In the genomic region with DNA sequence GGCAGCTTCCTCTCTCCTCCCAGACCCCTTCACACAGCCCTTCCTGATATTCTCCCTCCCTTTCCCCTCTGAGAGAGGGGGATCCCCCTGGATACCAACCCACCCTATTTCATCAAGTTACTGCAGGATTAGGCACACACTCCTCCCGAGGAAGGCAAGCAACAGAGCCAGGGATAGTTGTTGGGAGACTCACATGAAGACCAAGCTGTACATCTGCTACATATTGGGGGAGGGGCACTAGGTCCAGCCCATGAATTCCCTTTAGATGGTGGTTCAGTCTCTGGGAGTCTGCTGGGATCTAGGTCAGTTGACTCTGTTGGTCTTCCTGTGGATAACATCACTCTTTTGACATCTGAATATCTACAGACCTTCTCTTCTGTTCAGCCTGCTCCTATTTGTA, we compare ENCODE assay signal across 34 mouse cellular contexts.
"Had no signal": no experiment of that assay in that cellular context is flagged by ENCODE, and none has a peak within 500 bp of the region (broad histone marks: within the 10 kb centered on the region; RNA-seq: fewer than 3 reads in every experiment).

No protein-coding gene starts in this region.

- H3K9ac ChIP-seq: heart, embryonic 12.5 days; heart, embryonic 13.5 days; heart, embryonic 15.5 days; hindbrain, embryonic 12.5 days; hindbrain, embryonic 13.5 days; hindbrain, embryonic 14.5 days; hindbrain, embryonic 15.5 days; intestine, embryonic 15.5 days; kidney, embryonic 15.5 days had no signal

- H3K4me1 ChIP-seq: heart, embryonic 10.5 days; heart, embryonic 12.5 days; heart, embryonic 13.5 days; heart, embryonic 15.5 days; hindbrain, embryonic 10.5 days; hindbrain, embryonic 12.5 days; hindbrain, embryonic 13.5 days; hindbrain, embryonic 15.5 days; intestine, embryonic 15.5 days; kidney, embryonic 15.5 days had no signal

- H3K27me3 ChIP-seq: heart, embryonic 12.5 days; heart, embryonic 13.5 days; heart, embryonic 15.5 days; hindbrain, embryonic 12.5 days; hindbrain, embryonic 13.5 days; hindbrain, embryonic 15.5 days; intestine, embryonic 15.5 days; kidney, embryonic 15.5 days had no signal

- H3K4me3 ChIP-seq: heart, embryonic 10.5 days; heart, embryonic 12.5 days; heart, embryonic 13.5 days; heart, embryonic 15.5 days; hindbrain, embryonic 10.5 days; hindbrain, embryonic 12.5 days; hindbrain, embryonic 13.5 days; hindbrain, embryonic 15.5 days; intestine, embryonic 15.5 days; kidney, embryonic 15.5 days; layer of hippocampus, adult 2 months had no signal

- H3K27ac ChIP-seq: heart, embryonic 10.5 days; heart, embryonic 13.5 days; heart, embryonic 15.5 days; hindbrain, embryonic 10.5 days; hindbrain, embryonic 12.5 days; hindbrain, embryonic 13.5 days; hindbrain, embryonic 14.5 days; hindbrain, embryonic 15.5 days; hindbrain, postnatal 0 days; intestine, embryonic 15.5 days; kidney, embryonic 15.5 days; kidney, postnatal 0 days; layer of hippocampus, adult 2 months had no signal

- ATAC-seq: hindbrain, embryonic 16.5 days; hindbrain, postnatal 0 days; inflammation-experienced regulatory T-cells, adult 6 months; intestine, embryonic 15.5 days; intestine, embryonic 16.5 days; intestine, postnatal 0 days had no signal

- H3K36me3 ChIP-seq: heart, embryonic 10.5 days; heart, embryonic 12.5 days; heart, embryonic 13.5 days; heart, embryonic 15.5 days; hindbrain, embryonic 10.5 days; hindbrain, embryonic 12.5 days; hindbrain, embryonic 13.5 days; hindbrain, embryonic 15.5 days; intestine, embryonic 15.5 days; kidney, embryonic 15.5 days had no signal

- H3K4me2 ChIP-seq: heart, embryonic 11.5 days; heart, embryonic 12.5 days; heart, embryonic 13.5 days; heart, embryonic 15.5 days; hindbrain, embryonic 12.5 days; hindbrain, embryonic 13.5 days; hindbrain, embryonic 14.5 days; hindbrain, embryonic 15.5 days; intestine, embryonic 15.5 days; kidney, embryonic 15.5 days had no signal

- DNase-seq: heart, postnatal 10 days; heart, postnatal 36 days; heart, postnatal 4 days; kidney, adult 11 months; kidney, adult 18-20 months; kidney, adult 2 months; kidney, adult 8-10 months; kidney, adult 9 months; kidney, postnatal 10 days; kidney, postnatal 14 days; kidney, postnatal 25 days; kidney, postnatal 36 days; kidney, postnatal 4 days; layer of hippocampus, adult 9-11 months; layer of hippocampus, postnatal 36 days had no signal

- H3K9me3 ChIP-seq: heart, embryonic 10.5 days; heart, embryonic 12.5 days; heart, embryonic 13.5 days; heart, embryonic 15.5 days; hindbrain, embryonic 10.5 days; hindbrain, embryonic 12.5 days; hindbrain, embryonic 13.5 days; hindbrain, embryonic 15.5 days; intestine, embryonic 15.5 days; kidney, embryonic 15.5 days had no signal
